ENCODE assay signal across 8 mouse cellular contexts in the genomic region with DNA sequence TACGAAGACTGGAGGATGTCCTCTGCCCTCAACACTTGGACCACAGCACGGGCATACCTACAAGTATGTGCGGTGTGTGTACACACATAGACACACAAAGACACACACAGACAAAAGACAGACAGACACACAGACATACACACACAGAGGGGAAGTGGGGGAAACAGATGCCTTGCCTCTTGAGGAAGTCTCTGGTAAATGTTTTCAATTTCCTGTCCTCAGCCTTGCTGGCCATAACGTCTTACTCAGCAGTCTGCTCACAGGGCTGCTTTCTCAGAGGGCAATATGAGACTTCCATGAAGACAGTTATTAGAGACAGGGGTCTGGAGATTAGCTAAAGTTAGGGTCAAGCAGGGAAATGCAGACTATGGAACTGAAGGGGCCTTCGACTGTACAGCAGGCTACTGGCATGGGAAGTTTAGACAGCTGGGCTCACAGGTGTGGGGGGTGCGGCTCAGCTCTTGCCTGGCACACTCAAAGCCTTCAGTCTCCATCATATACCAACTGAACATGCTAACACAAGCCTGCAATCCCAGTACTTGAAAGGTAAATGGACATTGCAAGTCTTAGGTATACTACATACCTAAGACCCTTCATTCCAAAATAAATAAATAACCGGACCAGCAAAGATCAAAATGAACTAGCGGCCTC.
A peak's percentile ranks its signal among the peaks of the same experiment; 100 is the strongest.
DNase-seq lines count a peak whose midpoint lies in the region; ATAC-seq and TF ChIP-seq lines count a peak whose summit lies in the region.

No protein-coding gene starts in this region.

- no peak overlapping the region for H3K4me2 ChIP-seq in heart, embryonic 16.5 days (ENCODE audit: low read depth, low read length)

- ATAC-seq in heart, embryonic 16.5 days (replicated peaks; ENCODE audit: extremely low read depth, insufficient read depth, low FRiP score): no peak

- TF ChIP-seq CTCF in embryonic fibroblast, embryonic 13.5 days (IDR thresholded peaks at IDR 0.05; ENCODE audit: borderline replicate concordance, insufficient read depth, low read length): no peak

- no peaks in the 10 kb centered on the region for H3K36me3 ChIP-seq in heart, embryonic 16.5 days (ENCODE audit: control insufficient read depth, insufficient read depth)
- peaks cover 5% of the 10 kb centered on the region for H3K36me3 ChIP-seq in megakaryocyte, embryonic 14.5 days (replicated peaks; ENCODE audit: low read length)

- no peak overlapping the region for H3K4me3 ChIP-seq in heart, embryonic 16.5 days (ENCODE audit: low read length)
- no peak overlapping the region for H3K4me3 ChIP-seq in embryonic fibroblast, embryonic 13.5 days (ENCODE audit: insufficient read depth, low read length)
- H3K4me3 ChIP-seq in megakaryocyte, embryonic 14.5 days (replicated peaks): peak overlapping the region; percentile 78

- no peaks in the 10 kb centered on the region for H3K9me3 ChIP-seq in heart, embryonic 16.5 days (replicated peaks; ENCODE audit: control insufficient read depth, low read length)
- H3K9me3 ChIP-seq in megakaryocyte, embryonic 14.5 days: no peaks in the 10 kb centered on the region

- H3K9ac ChIP-seq in heart, embryonic 16.5 days (ENCODE audit: low read length): no peak overlapping the region

- 68% methylated on average over 8 of the region's 8 CpGs for WGBS in heart, embryonic 16.5 days

- H3K27me3 ChIP-seq in heart, embryonic 16.5 days (ENCODE audit: control insufficient read depth, insufficient read depth, low read length): no peaks in the 10 kb centered on the region
- H3K27me3 ChIP-seq in megakaryocyte, embryonic 14.5 days (replicated peaks): peaks cover 8% of the 10 kb centered on the region

- DNase-seq in heart, adult 8-10 months (ENCODE audit: low spot score): no peak
- DNase-seq in B cell, adult 2 months: peak; percentile 39 to 43
- no peak for DNase-seq in T-cell, adult 2 months (ENCODE audit: low spot score)
- no peak for DNase-seq in ovary, postnatal 36 days (ENCODE audit: low spot score)
- DNase-seq in testis, postnatal 14 days (ENCODE audit: low spot score): no peak

- H3K4me1 ChIP-seq in heart, embryonic 16.5 days (ENCODE audit: control insufficient read depth, insufficient read depth, low read length): peaks cover 44% of the 10 kb centered on the region
- peaks cover 14% of the 10 kb centered on the region for H3K4me1 ChIP-seq in embryonic fibroblast, embryonic 13.5 days (ENCODE audit: control insufficient read depth, insufficient read depth, low read length)
- peaks cover 73% of the 10 kb centered on the region for H3K4me1 ChIP-seq in megakaryocyte, embryonic 14.5 days

- TF ChIP-seq POLR2A in embryonic fibroblast, embryonic 13.5 days (IDR thresholded peaks at IDR 0.05; ENCODE audit: low read depth, low read length): no peak

- H3K27ac ChIP-seq in heart, embryonic 16.5 days (ENCODE audit: low read length): 0 out of 2 replicates have a peak overlapping the region, but pooled peaks have one; percentile 6
- H3K27ac ChIP-seq in embryonic fibroblast, embryonic 13.5 days (ENCODE audit: insufficient read depth, low read length): peak overlapping the region; percentile 85

Comparison
In these comparisons a context has a peak if more than half of its experiments do, and no peak if none do; other contexts are left out.
1. DNase-seq: peak in B cell, adult 2 months (2 of 2); none in heart, adult 8-10 months (single experiment), T-cell, adult 2 months (single experiment), ovary, postnatal 36 days (single experiment) and testis, postnatal 14 days (single experiment).